Mouse (Mus musculus) skeletal muscle tissue, postnatal 0 days (tissue): ENCODE data around the gene Tchhl1. TPM values are rescaled to one million over a fixed set of nuclear protein-coding genes. Genes with fewer than 3 reads are reported as not detected.

Experiments
- microRNA-seq, 2 experiments: library from miRNA; unstranded; fragments of <30 nt; microRNA quantifications; one replicate each; pipeline ENCODE4; 2016
- polyA plus RNA-seq: library from polyadenylated mRNA; unstranded; fragments of >200 nt; fragmentation: Nextera tagmentation; extraction: Ambion mirVana; gene quantifications from 2 replicates; pipeline ENCODE4 v1.2.1, GENCODE M21; 2015

Tchhl1 gene
- not detected in 2 replicates for polyA plus RNA-seq

DNA sequence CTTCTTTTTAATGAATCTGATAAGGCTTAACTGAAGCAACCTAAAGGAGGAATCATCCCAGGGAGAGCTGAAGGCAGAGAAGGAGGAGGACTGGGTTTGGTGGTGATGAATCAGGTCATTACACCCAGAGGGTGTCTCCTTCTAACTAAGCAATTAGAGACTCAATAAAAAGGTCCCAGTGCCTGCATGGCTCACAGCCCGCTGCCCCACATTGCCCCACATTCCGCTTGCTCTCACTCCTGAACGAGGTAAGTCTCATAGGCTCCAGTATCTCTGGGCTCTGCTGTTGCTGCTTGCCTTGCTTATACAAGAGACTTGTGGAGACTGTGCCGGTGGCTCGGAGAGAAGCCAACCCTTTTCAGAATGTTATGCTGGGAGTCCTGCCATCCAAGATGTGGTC lies at the start of gene Tchhl1:
TSS of gene Tchhl1 (plus strand) at position 194 of the 400 bp plus-strand sequence.

GRCm38 (mm10) chr3:93442030-93442429 lies 26.5 kb upstream of the Tchhl1 start, which contains the start of gene Tchh:
TSS of gene Tchh (plus strand) at chr3:93442330.

DNA sequence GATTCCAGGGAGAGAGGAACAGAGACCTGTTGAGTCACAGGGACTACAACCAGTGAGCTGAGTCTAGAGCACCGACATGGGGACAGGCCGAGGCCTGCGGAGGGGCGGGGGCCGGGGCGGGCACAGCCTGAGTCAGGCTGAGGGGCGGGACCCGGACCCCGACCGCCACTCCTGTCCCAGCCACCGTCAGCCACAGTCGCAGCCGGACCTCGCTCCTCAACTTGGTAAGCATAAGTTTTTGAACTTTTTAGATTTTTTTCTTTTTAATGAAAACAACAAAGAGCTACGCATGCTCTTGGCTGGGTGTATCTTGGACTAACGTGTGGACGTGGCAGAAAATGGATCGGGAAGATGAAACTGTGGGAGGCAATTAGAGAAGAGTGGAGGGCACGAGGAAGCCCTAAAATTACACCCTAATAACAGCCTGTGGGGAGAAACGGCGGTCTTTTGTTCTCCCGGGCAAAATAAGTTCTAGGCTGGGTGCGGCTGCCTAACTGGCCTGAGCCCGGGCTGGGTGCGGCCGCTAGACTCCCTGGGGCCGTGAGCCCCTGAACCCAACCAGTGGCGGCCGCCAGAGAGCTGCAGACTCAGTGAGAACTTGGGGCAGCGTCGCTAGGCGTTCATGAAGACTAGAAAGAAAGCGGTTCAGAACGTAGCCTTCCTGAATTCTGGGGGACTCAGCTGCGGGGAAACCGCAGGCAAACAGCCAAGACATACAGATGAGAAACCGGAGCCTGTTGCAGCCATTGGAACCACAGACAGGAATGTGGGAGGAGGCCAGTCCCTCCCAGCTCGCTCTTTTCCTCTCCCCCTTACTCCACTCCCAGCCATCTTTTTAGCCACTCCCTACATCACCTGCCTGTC lies 52.0 kb downstream of the Tchhl1 start, which contains the start of gene S100a11:
TSS of gene S100a11 (plus strand) at position 159 of the 864 bp plus-strand sequence.

Small RNAs within 50 kb of the gene (microRNA-seq; reads per million reads assigned to microRNA genes)
- gene Gm22752 = 0 reads per million in 2 experiments

Other genes with a start within 250 kb of the Tchhl1 start
- gene Flg, start 195.2 kb upstream of the Tchhl1 start, polyA plus RNA-seq = 98.4 TPM in 1 of 2 replicates, not detected in the other
- gene Hrnr, start 149.0 kb upstream of the Tchhl1 start, polyA plus RNA-seq = 2.4 TPM in 1 of 2 replicates, not detected in the other
- gene Rptn, start 75.1 kb upstream of the Tchhl1 start, polyA plus RNA-seq = 0.17 TPM in 1 of 2 replicates, not detected in the other
- 0.41 and 0.46 TPM in 2 replicates for gene Tchh, start 26.4 kb upstream of the Tchhl1 start, polyA plus RNA-seq
- 613 and 861 TPM in 2 replicates for gene S100a11, start 51.7 kb downstream of the Tchhl1 start, polyA plus RNA-seq
- 344 and 510 TPM in 2 replicates for gene S100a10, start 86.3 kb downstream of the Tchhl1 start, polyA plus RNA-seq
- gene Tdpoz2, start 183.9 kb downstream of the Tchhl1 start, polyA plus RNA-seq = not detected in 2 replicates
- gene Tdpoz1, start 207.6 kb downstream of the Tchhl1 start, polyA plus RNA-seq = not detected in 2 replicates
- not detected in 2 replicates for gene Gm37596, start 224.3 kb downstream of the Tchhl1 start, polyA plus RNA-seq